In genomic region chr15:93479445-93479844, GRCm38 (mm10) we compare ENCODE assay signal across 15 mouse cellular contexts.
DNase-seq lines count a peak whose midpoint lies in the region; ATAC-seq and TF ChIP-seq lines count a peak whose summit lies in the region.
"Had no signal": no experiment of that assay in that cellular context is flagged by ENCODE, and none has a peak within 500 bp of the region (broad histone marks: within the 10 kb centered on the region; RNA-seq: fewer than 3 reads in every experiment).

No protein-coding gene starts in this region.

- H3K27ac ChIP-seq in embryonic facial prominence, embryonic 14.5 days (replicated peaks; ENCODE audit: low read depth, low read length): no peak overlapping the region
- no peak overlapping the region for H3K27ac ChIP-seq in embryonic facial prominence, embryonic 10.5 days (replicated peaks)
- peak overlapping the region; percentile 18 for H3K27ac ChIP-seq in left cerebral cortex, adult 2 months
- H3K27ac ChIP-seq in midbrain, embryonic 16.5 days (ENCODE audit: low read length): 0 out of 2 replicates have a peak overlapping the region, but pooled peaks have one; percentile 42
- H3K27ac ChIP-seq in thymus, adult 2 months (ENCODE audit: control insufficient read depth, insufficient read depth, low read length): no peak overlapping the region
- H3K27ac ChIP-seq: heart, adult 2 months; limb, embryonic 12.5 days had no signal

- H3K4me3 ChIP-seq in embryonic facial prominence, embryonic 14.5 days (ENCODE audit: low read depth, low read length): no peak overlapping the region
- no peak overlapping the region for H3K4me3 ChIP-seq in embryonic facial prominence, embryonic 10.5 days
- no peak overlapping the region for H3K4me3 ChIP-seq in left cerebral cortex, adult 2 months
- H3K4me3 ChIP-seq in midbrain, embryonic 16.5 days (ENCODE audit: low read depth, low read length): no peak overlapping the region
- H3K4me3 ChIP-seq in thymus, adult 2 months (ENCODE audit: control insufficient read depth, insufficient read depth, low read length): no peak overlapping the region
- H3K4me3 ChIP-seq: heart, adult 2 months; limb, embryonic 12.5 days had no signal

- no peak overlapping the region for H3K4me2 ChIP-seq in embryonic facial prominence, embryonic 14.5 days (ENCODE audit: low read depth, low read length)
- no peak overlapping the region for H3K4me2 ChIP-seq in midbrain, embryonic 16.5 days (ENCODE audit: low read length)
- H3K4me2 ChIP-seq: limb, embryonic 12.5 days had no signal

- no peak for TF ChIP-seq CTCF in left cerebral cortex, adult 2 months (IDR thresholded peaks at IDR 0.05)
- TF ChIP-seq CTCF in thymus, adult 2 months (IDR thresholded peaks at IDR 0.05; ENCODE audit: borderline replicate concordance, control insufficient read depth, extremely low read depth, insufficient read depth, low read length, poor library complexity): no peak

- intact Hi-C loops in left cerebral cortex, adult 2 months (cut with DNase I): no loop called here
- intact Hi-C loops in left cerebral cortex, postnatal 10 days (cut with DNase I): no loop called here

- 51% methylated on average over 4 of the region's 4 CpGs for WGBS in embryonic facial prominence, embryonic 14.5 days
- WGBS in embryonic facial prominence, embryonic 10.5 days: 82% methylated on average over 4 of the region's 4 CpGs
- WGBS in midbrain, embryonic 16.5 days: 28% methylated on average over 4 of the region's 4 CpGs
- WGBS in thymus, adult 2 months: 98% methylated on average over 4 of the region's 4 CpGs

- H3K27me3 ChIP-seq in embryonic facial prominence, embryonic 14.5 days (replicated peaks; ENCODE audit: control insufficient read depth, insufficient read depth, low read length): no peaks in the 10 kb centered on the region
- H3K27me3 ChIP-seq in embryonic facial prominence, embryonic 10.5 days (replicated peaks; ENCODE audit: low read depth, poor library complexity, severe bottlenecking): no peaks in the 10 kb centered on the region
- H3K27me3 ChIP-seq in midbrain, embryonic 16.5 days (ENCODE audit: control insufficient read depth, insufficient read depth, low read depth, low read length): no peaks in the 10 kb centered on the region
- no peaks in the 10 kb centered on the region for H3K27me3 ChIP-seq in thymus, adult 2 months (ENCODE audit: control insufficient read depth, insufficient read depth, low read length)
- H3K27me3 ChIP-seq: limb, embryonic 12.5 days had no signal

- DNase-seq in embryonic facial prominence, embryonic 14.5 days (ENCODE audit: low spot score): peak; percentile 30
- no peak for DNase-seq in embryonic facial prominence, embryonic 10.5 days (ENCODE audit: low spot score)
- DNase-seq in left cerebral cortex, adult 2 months (ENCODE audit: extremely low spot score in 1 of 2, low spot score in 2 of 2): no peak
- no peak for DNase-seq in left cerebral cortex, postnatal 10 days (ENCODE audit: extremely low spot score in 1 of 2, low spot score in 2 of 2)
- peak; percentile 10 for DNase-seq in brain, embryonic 18.5 days (ENCODE audit: low read depth, low spot score)
- DNase-seq in thymus, adult 2 months: no peak
- DNase-seq in yolk sac, embryonic 10.5 days (ENCODE audit: low spot score): no peak
- DNase-seq: cerebellum, adult 9-11 months; heart, adult 2 months; heart, postnatal 4 days; kidney, postnatal 36 days; lung, postnatal 36 days had no signal

- TF ChIP-seq POLR2A in thymus, adult 2 months (IDR thresholded peaks at IDR 0.05; ENCODE audit: control insufficient read depth, extremely low read depth, insufficient read depth, low read length, poor library complexity): no peak

- no peaks in the 10 kb centered on the region for H3K9me3 ChIP-seq in embryonic facial prominence, embryonic 14.5 days (ENCODE audit: control insufficient read depth, low read length)
- no peaks in the 10 kb centered on the region for H3K9me3 ChIP-seq in embryonic facial prominence, embryonic 10.5 days
- no peaks in the 10 kb centered on the region for H3K9me3 ChIP-seq in midbrain, embryonic 16.5 days (replicated peaks; ENCODE audit: control insufficient read depth, low read length, poor library complexity, severe bottlenecking)
- H3K9me3 ChIP-seq: limb, embryonic 12.5 days had no signal

- no peak overlapping the region for H3K9ac ChIP-seq in embryonic facial prominence, embryonic 14.5 days (ENCODE audit: low read depth, low read length)
- H3K9ac ChIP-seq in midbrain, embryonic 16.5 days (ENCODE audit: low read depth, low read length): no peak overlapping the region
- H3K9ac ChIP-seq: limb, embryonic 12.5 days had no signal

- H3K4me1 ChIP-seq in embryonic facial prominence, embryonic 14.5 days (ENCODE audit: control insufficient read depth, insufficient read depth, low read length): no peaks in the 10 kb centered on the region
- peaks cover 8% of the 10 kb centered on the region for H3K4me1 ChIP-seq in embryonic facial prominence, embryonic 10.5 days
- H3K4me1 ChIP-seq in midbrain, embryonic 16.5 days (ENCODE audit: control insufficient read depth, insufficient read depth, low read length): peaks cover 11% of the 10 kb centered on the region
- H3K4me1 ChIP-seq in thymus, adult 2 months (replicated peaks; ENCODE audit: control insufficient read depth, insufficient read depth, low read length): no peaks in the 10 kb centered on the region

- no peaks in the 10 kb centered on the region for H3K36me3 ChIP-seq in embryonic facial prominence, embryonic 14.5 days (ENCODE audit: control insufficient read depth, insufficient read depth, low read length)
- peaks cover 15% of the 10 kb centered on the region for H3K36me3 ChIP-seq in embryonic facial prominence, embryonic 10.5 days (replicated peaks)
- H3K36me3 ChIP-seq in midbrain, embryonic 16.5 days (ENCODE audit: control insufficient read depth, insufficient read depth, low read length): no peaks in the 10 kb centered on the region
- no peaks in the 10 kb centered on the region for H3K36me3 ChIP-seq in thymus, adult 2 months (ENCODE audit: control insufficient read depth, insufficient read depth, low read length)

- no peak for ATAC-seq in embryonic facial prominence, embryonic 14.5 days (ENCODE audit: low read depth)
- no peak for ATAC-seq in midbrain, embryonic 16.5 days
- ATAC-seq: intestine, embryonic 16.5 days had no signal

Comparison
In these comparisons a context has a peak if more than half of its experiments do, and no peak if none do; other contexts are left out.
1. DNase-seq: peak in embryonic facial prominence, embryonic 14.5 days (single experiment) and brain, embryonic 18.5 days (single experiment); none in embryonic facial prominence, embryonic 10.5 days (single experiment), left cerebral cortex, adult 2 months (0 of 2), left cerebral cortex, postnatal 10 days (0 of 2), thymus, adult 2 months (single experiment) and yolk sac, embryonic 10.5 days (single experiment).
2. H3K27ac ChIP-seq: peak in left cerebral cortex, adult 2 months (single experiment) and midbrain, embryonic 16.5 days (single experiment); none in embryonic facial prominence, embryonic 14.5 days (single experiment), embryonic facial prominence, embryonic 10.5 days (single experiment) and thymus, adult 2 months (single experiment).